Mouse (Mus musculus) telencephalon, adult 2 months (tissue): ENCODE results near the gene Sart3.

Experiments used
- DNase-seq: peaks from one replicate; pipeline ENCODE4 v3.0.0-alpha.2; 2011; ENCODE audit warnings: low read depth, low spot score

Sart3 gene

DNA sequence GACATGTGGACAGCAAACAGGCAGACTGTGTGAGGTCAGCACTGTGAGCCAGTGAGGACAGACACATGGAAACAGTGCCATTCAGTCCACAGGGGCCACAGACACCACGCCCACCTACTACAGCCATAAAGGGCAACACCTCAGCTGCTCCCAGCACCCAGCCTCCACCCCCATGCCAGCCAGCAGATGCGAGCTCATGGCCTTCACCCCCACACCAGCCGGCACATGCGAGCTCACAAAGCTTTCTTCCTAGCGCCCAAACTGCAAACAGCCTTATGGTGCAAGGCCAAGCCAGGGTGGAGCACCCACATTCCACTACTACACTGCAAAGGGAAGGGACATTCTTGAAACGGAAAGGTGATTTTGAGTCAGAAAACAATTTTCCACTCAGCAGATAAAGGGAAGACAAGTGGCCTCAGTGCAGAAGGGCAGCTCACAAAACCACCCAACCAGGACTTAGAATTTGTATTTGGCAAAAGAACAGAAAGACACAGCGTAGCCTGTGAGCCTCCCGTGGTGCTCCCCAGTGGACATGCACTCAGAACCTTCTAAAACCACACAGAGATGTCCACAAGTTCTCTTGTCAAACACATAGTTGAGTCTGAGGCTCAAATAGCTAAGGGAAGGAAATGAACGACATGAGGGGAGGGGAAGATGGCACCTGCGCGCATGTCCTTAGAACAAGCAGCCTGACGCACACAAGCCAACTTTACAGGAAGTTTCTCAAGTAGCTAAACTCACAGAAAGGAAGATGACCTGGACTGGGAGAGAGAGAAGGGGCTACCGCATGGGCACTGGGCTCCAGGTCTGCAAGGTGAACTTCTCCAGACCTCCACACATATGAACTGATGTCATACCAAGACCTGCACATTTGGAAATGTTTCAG, 6.4 kb downstream of the Sart3 start:
- no peak for DNase-seq

DNA sequence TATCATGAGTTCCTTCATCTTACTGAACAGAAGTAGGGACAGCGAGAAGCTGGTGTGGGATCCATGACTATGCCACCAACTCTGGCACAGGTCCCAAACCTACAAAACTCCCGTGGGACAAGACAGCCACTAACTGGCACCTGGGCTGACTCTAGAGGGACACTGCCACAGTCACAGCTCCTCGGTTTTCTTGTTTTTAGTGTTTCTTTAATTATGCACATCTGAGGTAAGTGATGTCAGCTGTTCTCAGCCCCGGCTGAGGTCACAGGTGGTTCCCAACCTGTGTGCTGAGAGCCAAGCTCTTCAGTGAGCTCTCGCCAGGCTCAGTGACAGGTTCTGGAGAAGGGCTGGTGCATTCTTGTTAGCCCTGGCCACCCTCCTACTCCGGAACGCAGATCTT, 7.9 kb downstream of the Sart3 start:
- no peak for DNase-seq

DNA sequence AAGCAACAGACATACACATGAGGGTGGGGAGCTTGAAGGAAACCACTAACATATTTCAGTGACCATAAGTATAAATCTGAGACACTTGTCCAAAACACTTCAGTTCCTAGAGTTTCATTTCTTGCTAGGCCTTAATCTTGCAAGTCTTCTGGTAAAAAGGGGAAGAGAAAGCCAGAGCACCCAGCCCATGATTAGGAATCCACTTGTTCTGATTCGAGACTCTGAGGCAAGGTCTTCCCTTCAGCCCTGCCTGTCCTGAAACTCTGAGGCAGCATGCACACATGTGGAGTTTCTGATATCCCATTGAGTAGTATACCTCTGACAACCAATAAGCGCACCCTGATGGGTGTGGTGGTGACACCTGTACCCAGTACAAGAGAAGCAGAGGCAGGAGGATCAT, 10.7 kb downstream of the Sart3 start:
- no peak for DNase-seq

DNA sequence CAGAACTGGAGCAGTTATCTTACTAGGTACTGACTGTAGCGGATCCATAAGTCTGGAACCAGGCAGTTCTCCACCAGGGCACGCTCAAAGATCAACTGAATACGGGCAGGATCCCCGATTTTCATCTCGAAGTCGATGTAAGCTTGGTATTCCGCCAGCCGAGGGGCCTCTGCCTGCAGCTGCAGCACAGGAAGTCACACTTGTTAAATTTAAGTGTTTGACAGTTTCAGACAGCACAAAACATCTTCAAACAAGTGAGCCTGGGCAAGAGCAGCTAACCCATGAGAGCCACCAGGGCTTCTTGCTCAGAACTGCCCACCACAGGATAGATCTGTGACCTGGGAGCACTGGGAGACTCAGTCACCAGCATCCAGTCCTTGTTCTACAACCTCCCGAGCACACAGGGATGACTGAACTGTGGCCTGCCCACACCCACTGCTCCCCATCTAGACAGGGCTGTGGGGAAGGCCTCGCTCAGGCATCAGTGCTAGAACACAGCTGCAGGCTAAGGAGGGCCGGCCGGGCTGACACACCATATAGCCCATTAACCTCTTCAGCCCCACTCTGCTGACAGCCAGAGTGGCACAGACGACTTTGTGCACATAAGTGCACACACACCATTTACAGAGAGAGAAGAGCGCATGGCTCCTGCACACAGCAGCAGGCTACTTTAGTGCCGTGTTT, 16.8 kb downstream of the Sart3 start:
- no peak for DNase-seq

DNA sequence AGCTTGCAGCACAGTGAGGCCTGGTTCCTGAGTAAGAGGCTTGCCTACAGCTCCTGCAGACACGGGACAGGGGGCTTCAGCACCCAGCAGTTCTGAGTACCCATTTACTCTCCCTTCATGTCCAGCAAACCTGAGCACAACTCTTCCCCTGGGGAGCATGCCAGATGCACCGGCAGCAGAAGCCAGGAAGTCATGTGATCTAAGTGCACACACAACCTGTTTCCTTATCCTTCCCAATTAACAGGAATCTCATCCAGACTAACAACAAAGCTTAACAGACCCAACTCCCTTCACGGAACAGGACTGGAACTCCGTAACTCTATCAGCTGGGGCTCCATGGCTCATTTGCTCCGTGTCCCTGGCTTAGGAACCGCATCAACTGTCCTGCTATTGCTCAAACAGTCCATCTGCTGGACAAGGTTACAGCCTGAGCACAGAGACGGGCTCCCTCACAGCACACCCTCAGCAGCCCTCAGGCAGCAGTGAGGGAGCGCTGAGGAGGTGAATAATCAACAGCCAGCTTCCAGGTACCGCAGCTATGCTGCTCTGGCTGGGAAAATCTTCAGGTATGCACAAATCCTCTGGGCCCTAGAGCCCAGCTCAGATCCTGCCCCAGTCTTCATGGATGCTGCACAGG, 20.7 kb downstream of the Sart3 start:
- no peak for DNase-seq

DNA sequence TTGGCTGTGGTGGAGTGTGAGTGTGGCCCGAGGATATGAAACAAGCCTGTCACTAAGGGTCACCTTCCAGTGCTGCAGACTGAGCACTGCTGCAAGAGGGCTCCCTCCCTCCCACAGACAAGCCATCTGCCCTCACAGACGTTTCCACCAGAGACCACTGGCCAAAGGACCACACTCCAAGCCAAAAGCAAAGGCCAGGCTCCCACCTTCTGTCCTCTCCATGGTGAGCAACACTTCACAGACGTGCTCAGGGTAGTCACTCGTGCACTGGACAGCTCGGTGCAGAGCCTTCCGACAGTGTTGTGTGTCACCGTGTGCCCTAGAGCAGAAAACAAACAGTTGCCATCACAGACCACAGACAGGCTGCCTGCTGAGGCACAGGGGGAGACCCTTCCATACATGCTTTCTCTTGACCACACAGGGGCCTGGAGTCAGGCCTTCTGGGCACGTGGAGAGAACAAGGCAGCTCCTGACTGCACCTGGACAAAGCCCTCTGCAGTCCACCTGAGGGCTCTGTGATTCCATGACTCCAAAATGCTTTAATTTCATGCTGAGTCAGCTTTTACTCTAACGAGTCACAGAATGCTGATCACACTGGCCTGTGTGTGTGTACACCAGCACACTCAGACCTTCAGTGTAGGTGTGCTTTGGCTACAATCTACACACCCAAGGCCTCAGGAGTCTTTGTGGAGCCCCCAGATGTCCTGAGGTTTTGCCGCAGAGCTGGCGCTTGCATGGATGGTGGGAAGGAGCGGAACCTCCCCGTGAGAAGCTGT, 23.6 kb downstream of the Sart3 start:
- DNase-seq, result no peak

DNA sequence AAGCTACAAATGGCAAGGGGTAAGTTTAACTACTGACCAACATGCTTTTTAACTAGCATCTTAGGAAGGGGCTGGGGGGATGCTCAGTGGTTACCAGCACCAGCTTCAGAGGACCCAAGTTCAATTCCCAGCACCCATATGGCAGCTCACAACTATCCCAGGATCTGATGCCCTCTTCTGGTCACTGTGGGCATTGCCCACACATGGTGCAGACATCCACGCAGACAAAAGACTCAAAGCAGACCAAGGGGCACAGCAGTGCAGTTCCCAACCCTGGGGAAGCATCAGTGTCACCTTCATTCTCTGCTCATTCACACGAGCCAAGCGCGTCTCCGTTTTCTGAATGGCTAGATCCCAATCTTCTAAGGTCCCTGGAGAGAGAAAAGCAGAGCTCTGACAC, 24.7 kb downstream of the Sart3 start:
- DNase-seq, result no peak

DNA sequence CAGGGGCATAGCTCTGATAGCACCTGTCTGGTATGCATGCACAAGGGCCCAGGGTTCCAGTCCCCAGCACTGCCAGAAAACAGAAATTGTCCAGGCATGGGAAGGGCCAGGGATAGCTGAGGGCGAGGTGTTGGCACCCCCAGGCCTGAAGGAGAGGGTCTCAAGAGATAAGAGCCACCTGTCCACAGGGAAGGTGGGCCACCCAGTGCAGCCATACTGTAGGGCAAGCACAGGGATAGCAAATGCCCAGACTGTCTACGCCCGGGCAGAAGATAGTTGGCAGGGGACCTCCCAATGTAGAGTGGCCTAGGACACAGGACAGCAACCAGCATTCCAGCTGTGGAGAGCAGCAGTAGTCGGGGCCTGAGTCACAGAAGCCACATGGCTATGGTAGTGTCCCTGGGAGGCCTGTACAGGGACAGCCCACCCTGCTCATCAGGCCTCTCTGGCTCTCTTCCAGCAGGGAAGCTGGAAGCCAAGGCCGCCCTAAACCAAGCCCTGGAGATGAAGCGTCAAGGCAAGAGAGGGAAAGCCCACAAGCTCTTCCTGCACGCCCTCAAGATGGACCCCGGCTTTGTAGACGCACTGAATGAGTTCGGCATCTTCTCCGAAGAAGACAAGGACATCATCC, 34.6 kb downstream of the Sart3 start:
- no peak for DNase-seq

DNA sequence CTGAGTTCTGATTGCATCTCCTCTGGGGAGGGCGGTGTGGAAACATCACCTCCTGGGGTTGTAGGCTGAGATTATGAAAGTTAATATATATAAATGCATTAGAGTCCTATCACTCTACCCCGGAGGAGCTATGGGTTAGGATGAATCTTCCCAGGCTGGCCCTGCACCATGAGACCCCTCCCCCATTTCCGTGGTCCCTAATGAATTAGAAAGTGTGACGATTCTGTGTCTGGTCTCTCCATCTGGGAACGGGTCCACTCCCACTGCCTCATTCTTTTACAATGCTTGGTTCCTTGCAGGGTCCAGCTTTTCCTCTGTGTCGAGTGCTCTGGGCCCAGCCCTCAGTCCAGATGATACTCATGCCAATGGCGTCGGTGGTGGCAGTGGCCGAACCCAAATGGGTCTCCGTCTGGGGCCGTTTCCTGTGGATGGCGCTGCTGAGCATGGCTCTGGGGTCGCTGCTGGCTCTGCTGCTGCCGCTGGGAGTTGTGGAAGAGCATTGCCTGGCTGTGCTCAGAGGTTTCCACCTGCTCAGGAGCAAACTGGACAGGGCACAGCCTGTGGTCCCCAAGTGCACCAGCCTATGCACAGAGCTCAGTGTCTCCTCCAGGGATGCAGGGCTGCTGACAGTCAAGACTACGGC, 35.7 kb downstream of the Sart3 start:
- DNase-seq, result no peak

DNA sequence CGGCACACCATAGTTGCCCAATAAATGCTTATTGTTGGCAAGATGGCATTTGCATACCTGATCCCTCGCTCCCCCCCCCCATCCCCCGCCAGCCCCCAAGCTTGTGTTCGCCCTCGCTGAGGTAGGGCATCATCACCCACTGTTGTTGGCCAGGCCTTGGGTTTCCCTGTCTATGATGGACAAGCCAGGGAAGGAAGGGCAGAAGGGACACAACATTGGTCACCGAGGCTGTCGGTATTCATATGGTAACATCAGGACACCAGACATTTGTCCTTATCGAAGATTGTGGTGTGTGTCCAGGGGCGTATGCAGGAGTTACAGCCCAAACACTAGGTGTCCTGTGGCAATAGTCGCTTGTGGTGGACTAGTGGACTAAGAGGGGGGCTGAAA, 36.2 kb downstream of the Sart3 start:
- no peak for DNase-seq

DNA sequence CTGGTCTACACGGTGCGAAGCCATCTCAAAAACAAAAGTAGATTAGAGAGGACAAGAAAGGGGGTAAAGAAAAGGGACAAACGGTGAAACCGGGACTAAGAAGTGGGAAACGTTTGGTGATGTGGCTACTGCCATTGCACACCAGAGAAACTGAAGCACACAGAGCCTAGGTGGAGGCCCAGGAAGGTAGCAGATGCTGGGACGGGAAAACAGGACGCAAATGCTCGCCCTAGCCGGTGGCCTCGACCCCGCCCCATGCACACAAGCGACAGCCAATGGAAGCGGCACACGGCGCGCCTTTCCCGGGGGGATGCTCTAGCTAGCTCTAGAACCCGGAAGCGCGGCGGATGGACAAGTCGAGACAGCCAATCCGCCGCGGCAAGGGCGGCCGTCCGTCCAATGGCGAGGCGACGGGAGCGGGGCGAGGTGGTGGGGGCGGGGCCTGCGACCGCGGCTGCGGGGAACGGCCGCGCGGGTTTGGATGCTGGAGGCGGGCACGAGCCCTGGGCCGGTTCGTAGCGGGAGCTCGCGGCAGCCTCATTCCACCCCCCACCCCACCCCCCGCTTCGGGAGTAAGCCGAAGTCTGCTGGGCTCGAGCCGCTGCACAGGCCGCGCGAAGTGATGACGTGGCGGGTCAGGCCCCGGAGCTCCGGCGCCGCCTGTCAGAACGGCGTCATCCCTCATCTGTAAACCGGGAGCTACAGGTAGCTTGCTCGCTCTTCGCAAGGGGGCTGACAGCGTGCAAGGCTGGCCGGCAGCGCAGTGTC, 36.8 kb downstream of the Sart3 start, which contains the start of gene Ficd:
TSS of gene Ficd (plus strand) at position 459 of the 768 bp plus-strand sequence.
- peak; percentile 95 for DNase-seq

DNA sequence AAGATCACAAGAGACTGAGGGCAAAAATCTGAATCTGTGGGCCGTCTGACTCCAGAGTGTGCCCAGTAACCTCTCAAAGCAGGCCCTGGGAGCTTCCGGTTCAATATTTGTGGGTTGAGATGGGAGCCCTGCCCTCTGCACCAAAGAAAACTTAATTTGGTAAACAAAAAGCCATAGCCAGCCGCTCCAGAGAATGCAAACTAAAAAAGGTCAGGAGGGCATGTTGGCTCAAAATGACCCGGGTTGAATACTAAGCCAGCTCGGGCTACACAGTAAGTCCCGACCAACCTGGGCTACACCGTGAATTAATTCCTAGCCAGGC, 37.3 kb downstream of the Sart3 start:
- no peak for DNase-seq

DNA sequence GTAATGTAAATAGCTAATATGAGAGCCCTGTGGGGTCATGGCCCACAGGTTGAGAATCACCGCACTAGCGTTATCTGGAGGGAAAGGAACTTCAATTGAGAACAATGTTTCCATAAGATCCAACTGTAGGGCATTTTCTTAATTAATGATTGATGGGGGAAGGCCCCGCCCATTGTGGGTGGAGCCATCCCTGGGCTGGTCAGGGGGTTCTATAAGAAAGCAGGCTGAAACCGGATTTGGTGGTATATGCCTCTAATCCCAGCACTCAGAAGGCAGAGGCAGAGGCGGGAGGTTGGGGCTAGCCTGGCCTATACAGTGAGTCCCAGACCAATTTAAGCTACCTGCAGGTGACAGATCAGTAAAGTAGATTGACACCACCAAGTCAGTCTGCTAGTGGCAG, 37.9 kb downstream of the Sart3 start:
- DNase-seq, result no peak

DNA sequence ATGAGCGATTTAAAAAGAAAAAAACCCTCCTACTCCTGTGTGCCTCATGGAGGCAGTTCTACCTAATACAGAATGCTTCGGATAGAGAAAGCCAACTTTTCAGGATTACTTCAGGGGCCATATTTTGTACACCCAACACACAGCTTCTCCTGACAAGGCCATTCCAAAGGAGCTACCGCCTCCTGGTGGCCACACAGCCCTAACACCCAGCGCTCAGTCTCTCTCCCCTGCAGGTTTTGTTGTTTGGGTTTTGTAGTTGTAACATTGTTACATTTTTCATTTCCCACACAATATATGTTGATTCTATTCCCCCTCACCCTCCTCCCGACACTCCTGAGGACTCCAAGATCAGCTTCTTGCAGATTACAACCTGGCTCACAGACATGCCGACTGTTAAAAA, 40.1 kb downstream of the Sart3 start:
- DNase-seq, result no peak

DNA sequence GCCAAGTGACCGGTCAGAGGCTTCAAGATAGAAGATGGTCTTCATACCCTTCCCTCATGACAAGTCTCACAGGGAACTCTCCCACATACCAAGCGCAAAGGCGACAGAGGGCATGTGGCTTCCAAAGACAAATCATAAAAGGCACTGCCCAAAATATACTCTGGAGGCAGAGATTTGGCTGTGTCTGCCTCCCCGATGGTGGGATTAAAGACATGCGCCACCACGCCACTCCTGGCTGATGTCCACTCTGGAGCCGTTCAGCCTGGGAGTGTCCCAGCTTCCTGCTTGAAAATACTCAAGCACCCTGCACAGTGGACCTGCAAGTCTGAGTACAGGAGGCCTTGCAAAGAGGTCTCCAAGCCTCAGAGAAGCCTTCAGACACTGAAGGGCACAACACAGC, 41.1 kb downstream of the Sart3 start:
- DNase-seq, result no peak

DNA sequence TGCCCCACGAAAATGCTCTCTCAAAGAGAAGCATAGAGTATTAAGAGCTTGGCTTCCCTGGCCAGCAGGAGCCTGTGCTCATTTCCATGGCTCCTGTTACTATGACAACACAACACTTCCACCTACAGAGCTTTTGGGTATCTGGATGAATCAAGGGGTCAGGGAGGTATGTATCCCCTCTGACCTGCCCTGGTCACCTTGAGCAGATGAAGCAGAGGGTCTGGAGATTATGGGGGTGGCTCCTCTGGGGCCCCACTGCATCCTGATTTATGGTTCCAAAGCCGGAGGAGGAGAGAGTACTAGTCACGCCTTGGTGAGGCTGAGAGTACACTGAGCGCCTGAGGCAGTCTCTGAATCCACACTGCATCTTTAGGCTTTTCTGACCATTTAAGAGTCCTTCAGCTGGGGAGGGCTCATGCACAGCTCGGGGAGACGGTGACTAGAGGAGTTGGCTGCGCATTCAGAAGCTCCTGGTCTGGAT, 41.6 kb downstream of the Sart3 start:
- no peak for DNase-seq

DNA sequence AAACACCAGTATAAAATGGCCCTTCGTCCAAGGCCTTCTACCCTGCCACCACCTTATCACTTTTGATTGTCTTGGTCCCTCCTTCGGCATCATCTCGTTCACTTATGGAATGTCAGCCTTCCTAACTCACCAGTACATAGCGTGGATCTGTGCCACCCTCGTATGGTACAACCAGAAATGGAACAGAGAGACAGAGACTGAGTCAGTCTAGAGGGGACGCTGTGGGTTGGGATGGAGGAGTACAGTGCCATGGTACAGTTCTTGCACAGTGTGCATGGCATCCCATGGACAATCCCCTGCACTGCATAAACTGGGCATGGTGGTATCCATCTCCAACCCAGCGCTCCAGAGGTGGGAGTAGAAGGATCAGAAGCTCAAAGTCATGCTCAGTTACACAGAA, 43.6 kb downstream of the Sart3 start:
- no peak for DNase-seq

DNA sequence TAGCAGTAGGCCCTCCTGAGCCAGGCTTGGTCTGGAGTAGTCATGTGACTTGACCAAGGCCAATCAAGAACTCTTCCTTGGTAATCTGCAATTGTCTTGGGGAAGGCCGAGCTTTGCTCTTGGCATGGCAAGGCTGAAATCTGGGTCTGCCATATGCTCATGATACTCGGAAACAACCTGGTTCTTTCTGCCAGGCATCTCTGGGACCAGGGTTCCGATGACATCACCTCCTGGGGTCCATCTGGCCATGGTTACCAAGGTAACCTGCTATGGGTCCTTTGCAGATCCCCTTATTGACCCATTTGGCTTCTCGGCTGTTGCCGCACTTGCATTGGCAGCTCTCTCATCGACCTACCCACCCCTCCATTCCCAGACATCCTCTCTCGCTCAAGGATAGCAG, 44.3 kb downstream of the Sart3 start:
- DNase-seq, result no peak

DNA sequence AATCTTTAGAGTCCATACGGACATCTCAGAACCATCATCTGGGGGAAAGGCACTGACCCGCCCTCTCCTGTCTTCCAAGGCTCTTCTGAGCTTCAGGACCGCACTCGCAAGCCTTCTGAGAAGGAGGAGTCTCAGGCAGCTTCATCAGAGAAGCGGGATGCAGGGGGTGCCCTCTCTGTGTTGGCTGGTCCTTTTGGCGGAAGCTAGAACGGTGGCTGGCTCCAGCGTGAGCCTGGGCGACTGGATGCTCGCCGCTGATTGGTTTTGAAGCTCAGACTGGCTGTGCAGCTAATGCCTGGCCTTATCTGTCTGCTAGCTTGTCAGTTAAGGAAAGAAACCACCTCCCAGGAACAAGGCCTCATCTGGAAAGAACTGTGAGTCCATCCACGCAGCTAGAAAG, 45.1 kb downstream of the Sart3 start:
- DNase-seq, result no peak

DNA sequence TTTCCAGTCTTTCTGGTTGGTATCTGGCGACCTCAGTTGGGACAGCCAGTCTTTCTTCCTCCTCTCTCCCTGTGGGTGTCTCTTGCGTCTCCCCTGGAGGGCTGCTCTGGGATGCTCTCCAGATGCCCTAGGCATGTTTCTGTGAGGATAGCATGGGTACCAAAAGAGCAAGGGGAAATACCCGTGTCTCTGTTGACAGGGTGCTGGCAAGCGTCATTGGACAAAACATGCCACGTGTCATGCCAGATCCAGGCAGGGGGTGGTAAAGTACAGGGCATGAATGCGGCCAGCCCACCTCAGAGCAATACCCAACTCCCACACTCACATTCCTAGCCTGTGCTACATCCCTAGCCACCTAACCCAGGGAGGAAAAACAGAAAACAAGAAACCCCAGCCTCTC, 45.7 kb downstream of the Sart3 start:
- DNase-seq, result no peak
